Mouse (Mus musculus): Measurements from ENCODE around the gene 1110059E24Rik. TPM values are rescaled to one million over a fixed set of nuclear protein-coding genes. Genes with fewer than 3 reads are reported as not detected.

The 1110059E24Rik gene
- 10 to 100 TPM; 10.5 to 11.0 TPM for total RNA-seq (2021)
- polyA plus RNA-seq (2012; rRNA removed) = 4.6 and 9.8 TPM in 2 replicates
- long read RNA-seq, transcript 1110059E24Rik-201 (4 exons, 1,614 nt) = major isoform, 6 of 8 reads
- long read RNA-seq, partial matches to known transcripts = 0 of 8 reads
- long read RNA-seq, other reads (novel, unspliced or antisense) = 0 of 8 reads

DNA sequence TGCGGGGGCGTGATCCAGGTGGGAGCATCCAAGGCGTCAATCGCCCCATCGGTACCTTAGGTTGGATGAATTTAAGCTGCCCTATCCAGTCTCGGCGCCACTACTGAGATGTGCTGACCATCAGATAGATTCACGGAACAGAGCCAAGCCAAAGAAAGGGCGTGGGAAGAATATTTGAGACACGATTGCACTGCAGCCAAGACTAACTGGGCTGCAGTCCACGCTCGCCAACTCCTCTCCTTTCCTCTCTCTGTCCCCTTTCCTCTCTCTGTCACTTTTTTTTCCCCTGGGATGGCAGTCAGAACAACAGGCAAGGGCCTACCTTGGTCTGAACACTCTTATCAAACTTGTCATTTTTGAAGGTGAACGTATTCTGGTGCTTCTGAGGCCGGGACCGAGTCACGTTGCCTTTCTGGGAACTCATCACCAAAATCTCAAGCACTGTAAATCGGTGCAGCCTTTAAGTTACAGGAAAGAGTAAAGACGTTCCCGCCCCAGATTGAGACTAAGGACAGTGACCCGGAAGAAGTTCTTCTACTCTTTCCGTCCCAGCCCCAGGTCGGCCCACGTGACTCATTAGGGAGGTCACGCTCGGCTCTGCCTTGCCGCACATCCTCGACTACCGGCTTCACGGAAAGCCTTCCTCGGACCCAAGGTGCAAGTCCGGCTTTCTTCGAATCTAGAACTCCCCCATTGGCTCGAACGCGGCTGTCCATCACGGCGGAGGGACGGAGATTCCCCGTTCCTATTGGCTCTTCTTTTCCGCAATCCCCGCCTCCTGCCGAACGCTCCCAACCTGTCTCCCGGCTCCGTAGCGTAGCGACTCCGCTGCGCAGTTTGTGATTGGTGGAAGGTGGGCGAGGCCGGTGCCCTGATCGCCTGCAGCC lies at the start of gene 1110059E24Rik:
1110059E24Rik (minus strand) TSS at position 692 of the 887 bp plus-strand sequence.
- no peaks in the 10 kb centered on the region for H3K27me3 ChIP-seq (ENCODE audit: control insufficient read depth, insufficient read depth, low read length)
- peaks cover 8% of the 10 kb centered on the region for H3K4me1 ChIP-seq (ENCODE audit: control insufficient read depth, insufficient read depth, low read length)
- H3K36me3 ChIP-seq (ENCODE audit: control insufficient read depth, insufficient read depth, low read length) = peaks cover 9% of the 10 kb centered on the region
- peaks cover 12% of the 10 kb centered on the region for H3K79me2 ChIP-seq (replicated peaks; ENCODE audit: control insufficient read depth, insufficient read depth, low read length)
- peak; percentile 94 to 99 for DNase-seq
- H3K9ac ChIP-seq (ENCODE audit: low read depth, low read length) = peak within 1 kb of the TSS; percentile 97
- intact Hi-C loops (cut with DNase I) = loop anchor here (5.0 to 10.0 kb wide), 3 partner anchors 80 to 278 kb away; no protein-coding TSS in a partner anchor
- 5% methylated on average over 52 of the region's 52 CpGs for WGBS
- H3K4me3 ChIP-seq = peak within 1 kb of the TSS; percentile 95
- peak within 1 kb of the TSS; percentile 91 for H3K27ac ChIP-seq
- TF ChIP-seq CTCF (IDR thresholded peaks at IDR 0.05) = no peak
- peak; percentile 68 for TF ChIP-seq POLR2A (IDR thresholded peaks at IDR 0.05; ENCODE audit: insufficient read depth, low read depth, low read length)
- peak; percentile 79 for TF ChIP-seq EP300 (IDR thresholded peaks at IDR 0.05; ENCODE audit: insufficient read depth, low read depth, low read length)

DNA sequence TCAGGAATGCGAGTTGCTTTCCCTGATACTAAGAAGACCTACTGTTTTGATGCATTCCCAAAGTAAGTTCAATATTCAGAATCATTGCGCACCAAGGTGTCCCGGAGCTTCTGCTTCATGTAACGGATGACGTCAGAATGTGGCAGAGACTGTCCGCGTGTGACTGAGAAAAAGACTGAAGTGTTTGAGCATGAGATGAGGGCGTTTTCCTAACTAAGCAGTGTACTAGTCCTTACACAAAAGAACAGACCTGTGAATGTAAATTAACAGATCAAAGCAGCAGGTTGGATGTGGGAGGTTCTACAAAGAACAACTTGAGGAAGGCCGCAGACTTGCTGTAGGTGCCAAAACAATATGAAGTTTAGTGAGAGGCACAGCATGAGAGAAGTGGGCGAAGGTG lies 28.2 kb upstream of the 1110059E24Rik start:
- TF ChIP-seq POLR2A (IDR thresholded peaks at IDR 0.05; ENCODE audit: insufficient read depth, low read depth, low read length) (no peak), CTCF (IDR thresholded peaks at IDR 0.05) (no peak), EP300 (IDR thresholded peaks at IDR 0.05; ENCODE audit: insufficient read depth, low read depth, low read length) (no peak)
- no peaks in the 10 kb centered on the region; the same call in 1 of the 2 replicates for H3K4me1 ChIP-seq (ENCODE audit: control insufficient read depth, insufficient read depth, low read length)
- DNase-seq = no peak
- WGBS = 96% methylated on average over 10 of the region's 10 CpGs
- no peak overlapping the region for H3K27ac ChIP-seq
- no peaks in the 10 kb centered on the region for H3K79me2 ChIP-seq (replicated peaks; ENCODE audit: control insufficient read depth, insufficient read depth, low read length)
- intact Hi-C loops (cut with DNase I) = no loop called here
- H3K9ac ChIP-seq (ENCODE audit: low read depth, low read length) = no peak overlapping the region
- no peaks in the 10 kb centered on the region for H3K27me3 ChIP-seq (ENCODE audit: control insufficient read depth, insufficient read depth, low read length)
- no peak overlapping the region for H3K4me3 ChIP-seq
- H3K36me3 ChIP-seq (ENCODE audit: control insufficient read depth, insufficient read depth, low read length) = peaks cover 3% of the 10 kb centered on the region

DNA sequence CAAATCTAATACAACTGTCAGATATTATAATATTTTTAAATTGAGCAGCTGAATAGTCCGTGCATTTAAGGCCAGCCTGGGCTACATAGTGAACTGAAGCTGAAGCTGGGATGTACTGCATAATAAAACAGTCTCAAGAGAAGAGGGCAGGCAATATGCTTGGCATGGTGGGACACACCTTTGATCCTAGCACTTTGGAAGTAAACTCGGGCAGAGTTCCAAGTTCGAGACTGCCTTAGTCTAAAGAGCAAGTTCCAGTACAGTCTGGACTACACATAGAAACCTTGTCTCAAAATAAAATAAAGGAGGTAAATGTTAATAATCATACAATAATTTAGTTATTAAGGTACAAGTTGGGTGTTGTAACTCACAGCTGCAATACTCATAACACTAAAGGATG lies 27.3 kb upstream of the 1110059E24Rik start:
- no peak for TF ChIP-seq EP300 (IDR thresholded peaks at IDR 0.05; ENCODE audit: insufficient read depth, low read depth, low read length)
- no peak for TF ChIP-seq POLR2A (IDR thresholded peaks at IDR 0.05; ENCODE audit: insufficient read depth, low read depth, low read length)
- TF ChIP-seq CTCF (IDR thresholded peaks at IDR 0.05) = no peak
- no peaks in the 10 kb centered on the region for H3K27me3 ChIP-seq (ENCODE audit: control insufficient read depth, insufficient read depth, low read length)
- no peaks in the 10 kb centered on the region; the same call in 1 of the 2 replicates for H3K4me1 ChIP-seq (ENCODE audit: control insufficient read depth, insufficient read depth, low read length)
- 97% methylated on average over 3 of the region's 3 CpGs for WGBS
- H3K36me3 ChIP-seq (ENCODE audit: control insufficient read depth, insufficient read depth, low read length) = peaks cover 3% of the 10 kb centered on the region
- no peak overlapping the region for H3K4me3 ChIP-seq
- H3K27ac ChIP-seq = no peak overlapping the region
- 0 out of 2 replicates have a peak, but pooled peaks cover 1% of the 10 kb centered on the region for H3K79me2 ChIP-seq (replicated peaks; ENCODE audit: control insufficient read depth, insufficient read depth, low read length)
- H3K9ac ChIP-seq (ENCODE audit: low read depth, low read length) = no peak overlapping the region
- no peak for DNase-seq
- intact Hi-C loops (cut with DNase I) = no loop called here

GRCm38 (mm10) chr19:21674354-21675096 lies 21.7 kb upstream of the 1110059E24Rik start:
- Histone ChIP-seq H3K27me3 (ENCODE audit: control insufficient read depth, insufficient read depth, low read length) (no peaks in the 10 kb centered on the region), H3K36me3 (ENCODE audit: control insufficient read depth, insufficient read depth, low read length) (peaks cover 2% of the 10 kb centered on the region; the same call in 1 of the 2 replicates), H3K27ac (no peak overlapping the region), H3K4me1 (ENCODE audit: control insufficient read depth, insufficient read depth, low read length) (peaks cover 1% of the 10 kb centered on the region), H3K79me2 (replicated peaks; ENCODE audit: control insufficient read depth, insufficient read depth, low read length) (peaks cover 4% of the 10 kb centered on the region; the same call in 1 of the 2 replicates), H3K4me3 (no peak overlapping the region), H3K9ac (ENCODE audit: low read depth, low read length) (no peak overlapping the region)
- 98% methylated on average over 17 of the region's 17 CpGs for WGBS
- DNase-seq = no peak
- intact Hi-C loops (cut with DNase I) = no loop called here
- TF ChIP-seq CTCF (IDR thresholded peaks at IDR 0.05) (no peak), EP300 (IDR thresholded peaks at IDR 0.05; ENCODE audit: insufficient read depth, low read depth, low read length) (no peak), POLR2A (IDR thresholded peaks at IDR 0.05; ENCODE audit: insufficient read depth, low read depth, low read length) (no peak)

- WGBS = 97% methylated on average over 4 of the region's 4 CpGs
- Histone ChIP-seq H3K27me3 (ENCODE audit: control insufficient read depth, insufficient read depth, low read length) (no peaks in the 10 kb centered on the region), H3K36me3 (ENCODE audit: control insufficient read depth, insufficient read depth, low read length) (peaks cover 2% of the 10 kb centered on the region; the same call in 1 of the 2 replicates), H3K9ac (ENCODE audit: low read depth, low read length) (no peak overlapping the region), H3K4me1 (ENCODE audit: control insufficient read depth, insufficient read depth, low read length) (peaks cover 3% of the 10 kb centered on the region), H3K79me2 (replicated peaks; ENCODE audit: control insufficient read depth, insufficient read depth, low read length) (peaks cover 4% of the 10 kb centered on the region), H3K27ac (no peak overlapping the region), H3K4me3 (no peak overlapping the region)
- no peak for DNase-seq
- TF ChIP-seq POLR2A (IDR thresholded peaks at IDR 0.05; ENCODE audit: insufficient read depth, low read depth, low read length) (no peak), CTCF (IDR thresholded peaks at IDR 0.05) (no peak), EP300 (IDR thresholded peaks at IDR 0.05; ENCODE audit: insufficient read depth, low read depth, low read length) (no peak)
- intact Hi-C loops (cut with DNase I) = no loop called here
These were observed 16.9 kb upstream of the 1110059E24Rik start for GRCm38 (mm10) chr19:21669650-21670049.
